33 mouse cellular contexts compared by ENCODE assay signal in the genomic region with DNA sequence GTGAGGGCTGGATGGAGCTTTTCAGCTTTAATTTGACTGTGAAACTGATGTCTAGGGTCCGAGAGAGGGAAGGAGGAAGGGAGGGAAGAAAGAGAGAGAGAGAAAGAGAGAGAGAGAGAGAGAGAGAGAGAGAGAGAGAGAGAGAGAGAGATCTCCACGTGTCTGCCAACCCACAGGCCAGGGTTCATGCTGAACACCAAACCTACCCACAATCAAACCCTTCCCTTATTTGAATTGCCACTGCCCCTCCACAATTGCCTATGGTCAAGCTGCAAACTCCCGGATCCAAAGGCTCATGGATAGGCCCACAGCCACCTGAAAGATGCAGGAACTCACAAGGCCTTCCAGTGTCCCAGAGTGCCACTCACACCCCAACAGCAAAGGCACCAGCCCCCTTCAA. TPM values are rescaled to one million over a fixed set of nuclear protein-coding genes. Genes with fewer than 3 reads are reported as not detected.
DNase-seq lines count a peak whose midpoint lies in the region; ATAC-seq and TF ChIP-seq lines count a peak whose summit lies in the region.
"Had no signal": no experiment of that assay in that cellular context is flagged by ENCODE, and none has a peak within 500 bp of the region (broad histone marks: within the 10 kb centered on the region; RNA-seq: fewer than 3 reads in every experiment).

No protein-coding gene starts in this region.

- peak overlapping the region; percentile 67 for H3K4me2 ChIP-seq in neural tube, embryonic 12.5 days (replicated peaks)
- peak overlapping the region; percentile 59 for H3K4me2 ChIP-seq in midbrain, embryonic 14.5 days (ENCODE audit: low read length)
- no peak overlapping the region for H3K4me2 ChIP-seq in forebrain, embryonic 13.5 days
- no peak overlapping the region for H3K4me2 ChIP-seq in lung, postnatal 0 days (replicated peaks; ENCODE audit: low read depth, low read length)
- H3K4me2 ChIP-seq: embryonic facial prominence, embryonic 15.5 days; forebrain, embryonic 12.5 days; heart, embryonic 12.5 days; intestine, embryonic 15.5 days; liver, embryonic 12.5 days had no signal

- H3K27me3 ChIP-seq in neural tube, embryonic 12.5 days (replicated peaks), result peaks cover 93% of the 10 kb centered on the region
- peaks cover 59% of the 10 kb centered on the region; the same call in 1 of the 2 replicates for H3K27me3 ChIP-seq in midbrain, embryonic 14.5 days (ENCODE audit: control insufficient read depth, insufficient read depth, low read length)
- peaks cover 100% of the 10 kb centered on the region for H3K27me3 ChIP-seq in forebrain, embryonic 13.5 days
- peaks cover 92% of the 10 kb centered on the region for H3K27me3 ChIP-seq in lung, postnatal 0 days (replicated peaks; ENCODE audit: insufficient read depth, low read length)

- no peaks in the 10 kb centered on the region for H3K9me3 ChIP-seq in neural tube, embryonic 12.5 days
- H3K9me3 ChIP-seq in midbrain, embryonic 14.5 days (ENCODE audit: control insufficient read depth, low read length), result no peaks in the 10 kb centered on the region
- H3K9me3 ChIP-seq in forebrain, embryonic 13.5 days (replicated peaks), result no peaks in the 10 kb centered on the region
- H3K9me3 ChIP-seq in lung, postnatal 0 days (ENCODE audit: low read length), result no peaks in the 10 kb centered on the region
- H3K9me3 ChIP-seq: embryonic facial prominence, embryonic 15.5 days; forebrain, embryonic 12.5 days; heart, embryonic 12.5 days; intestine, embryonic 15.5 days; liver, embryonic 12.5 days had no signal

- peak; percentile 30 for DNase-seq in embryo, embryonic 10.5 days (ENCODE audit: low spot score)
- DNase-seq in embryo, embryonic 11 days, result no peak
- no peak for DNase-seq in neural tube, embryonic 10.5 days (ENCODE audit: extremely low spot score, low spot score)
- no peak for DNase-seq in midbrain, embryonic 14.5 days
- DNase-seq in lung, postnatal 0 days (ENCODE audit: low spot score), result no peak
- no peak for DNase-seq in testis, postnatal 14 days (ENCODE audit: low spot score)
- DNase-seq: adrenal gland, adult 8-10 months; cerebellum, adult 8-10 months; cerebellum, postnatal 25 days; gastrocnemius, postnatal 36 days; heart, adult 2 months; heart, postnatal 4 days; kidney, adult 2 months; layer of hippocampus, postnatal 36 days; left cerebral cortex, postnatal 4 days; liver, postnatal 0 days; retina, postnatal 1 day; right cerebral cortex, postnatal 25 days; thymus, adult 18-20 months; thymus, postnatal 36 days had no signal

- no peak overlapping the region for H3K4me3 ChIP-seq in neural tube, embryonic 12.5 days
- H3K4me3 ChIP-seq in midbrain, embryonic 14.5 days (replicated peaks; ENCODE audit: low read depth, low read length), result 0 out of 2 replicates have a peak overlapping the region, but pooled peaks have one; percentile 26
- H3K4me3 ChIP-seq in forebrain, embryonic 13.5 days, result no peak overlapping the region
- H3K4me3 ChIP-seq in lung, postnatal 0 days (ENCODE audit: low read depth, low read length), result no peak overlapping the region
- H3K4me3 ChIP-seq: embryonic facial prominence, embryonic 15.5 days; forebrain, embryonic 12.5 days; heart, adult 2 months; heart, embryonic 12.5 days; intestine, embryonic 15.5 days; liver, embryonic 12.5 days had no signal

- 10% methylated on average over 3 of the region's 3 CpGs for WGBS in neural tube, embryonic 12.5 days
- WGBS in midbrain, embryonic 14.5 days, result 8% methylated on average over 3 of the region's 3 CpGs
- 3% methylated on average over 3 of the region's 3 CpGs for whole genome bisulfite sequencing in forebrain, embryonic 13.5 days
- WGBS in lung, postnatal 0 days, result 0% methylated on average over 3 of the region's 3 CpGs

- H3K4me1 ChIP-seq in neural tube, embryonic 12.5 days, result peaks cover 87% of the 10 kb centered on the region
- peaks cover 42% of the 10 kb centered on the region for H3K4me1 ChIP-seq in midbrain, embryonic 14.5 days (ENCODE audit: control insufficient read depth, insufficient read depth, low read length)
- H3K4me1 ChIP-seq in forebrain, embryonic 13.5 days, result peaks cover 54% of the 10 kb centered on the region
- 0 out of 2 replicates have a peak, but pooled peaks cover 3% of the 10 kb centered on the region for H3K4me1 ChIP-seq in lung, postnatal 0 days (ENCODE audit: insufficient read depth, low read depth, low read length)
- H3K4me1 ChIP-seq: liver, embryonic 12.5 days had no signal

- H3K27ac ChIP-seq in neural tube, embryonic 12.5 days, result no peak overlapping the region
- H3K27ac ChIP-seq in midbrain, embryonic 14.5 days (replicated peaks; ENCODE audit: low read depth, low read length), result peak overlapping the region; percentile 50
- no peak overlapping the region for H3K27ac ChIP-seq in forebrain, embryonic 13.5 days
- H3K27ac ChIP-seq in lung, postnatal 0 days (ENCODE audit: low read length), result no peak overlapping the region
- H3K27ac ChIP-seq: embryonic facial prominence, embryonic 15.5 days; forebrain, embryonic 12.5 days; heart, adult 2 months; intestine, embryonic 15.5 days; kidney, postnatal 0 days; liver, embryonic 12.5 days; macrophage had no signal

- no peaks in the 10 kb centered on the region; the same call in 1 of the 2 replicates for H3K36me3 ChIP-seq in neural tube, embryonic 12.5 days
- H3K36me3 ChIP-seq in midbrain, embryonic 14.5 days (ENCODE audit: control insufficient read depth, insufficient read depth, low read length), result no peaks in the 10 kb centered on the region
- H3K36me3 ChIP-seq in forebrain, embryonic 13.5 days (ENCODE audit: poor library complexity, severe bottlenecking), result no peaks in the 10 kb centered on the region
- no peaks in the 10 kb centered on the region for H3K36me3 ChIP-seq in lung, postnatal 0 days (ENCODE audit: insufficient read depth, low read length)
- H3K36me3 ChIP-seq: embryonic facial prominence, embryonic 15.5 days; forebrain, embryonic 12.5 days; G1E; heart, embryonic 12.5 days; intestine, embryonic 15.5 days; liver, embryonic 12.5 days had no signal

- TF ChIP-seq EP300 in lung, postnatal 0 days (IDR thresholded peaks at IDR 0.05), result no peak

- 0 out of 2 replicates have a peak overlapping the region, but pooled peaks have one; percentile 9 for H3K9ac ChIP-seq in neural tube, embryonic 12.5 days
- H3K9ac ChIP-seq in midbrain, embryonic 14.5 days (replicated peaks; ENCODE audit: low read length), result no peak overlapping the region
- H3K9ac ChIP-seq in forebrain, embryonic 13.5 days, result no peak overlapping the region
- H3K9ac ChIP-seq in lung, postnatal 0 days (replicated peaks; ENCODE audit: low read depth), result no peak overlapping the region
- H3K9ac ChIP-seq: embryonic facial prominence, embryonic 15.5 days; forebrain, embryonic 12.5 days; heart, embryonic 12.5 days; intestine, embryonic 15.5 days; liver, embryonic 12.5 days; liver, postnatal 0 days had no signal

- TF ChIP-seq CTCF in lung, postnatal 0 days (IDR thresholded peaks at IDR 0.05), result no peak

- ATAC-seq in neural tube, embryonic 12.5 days (ENCODE audit: low FRiP score, low read depth), result no peak
- ATAC-seq in midbrain, embryonic 14.5 days (ENCODE audit: low FRiP score, low TSS enrichment), result no peak
- no peak for ATAC-seq in forebrain, embryonic 13.5 days
- no peak for ATAC-seq in lung, postnatal 0 days
- ATAC-seq: hindbrain, embryonic 16.5 days; intestine, embryonic 15.5 days; liver, embryonic 12.5 days; liver, postnatal 0 days had no signal

RNA-seq across cellular contexts. Expression of gene Pax7, which starts 7.1 kb away (rescaled TPM):
- 2.3 and 2.7 TPM in 2 replicates for polyA plus RNA-seq in neural tube, embryonic 12.5 days (2016; fragmentation: Nextera tagmentation; extraction: Ambion mirVana)
- 9.1 and 9.2 TPM in 2 replicates for polyA plus RNA-seq in midbrain, embryonic 14.5 days (2014; fragmentation: Nextera tagmentation; extraction: Ambion mirVana)
- polyA plus RNA-seq in forebrain, embryonic 13.5 days (2015; fragmentation: Nextera tagmentation; extraction: Ambion mirVana), result 0.04 and 0.09 TPM in 2 replicates
- not detected in 2 replicates for polyA plus RNA-seq in lung, postnatal 0 days (2015; fragmentation: Nextera tagmentation; extraction: Ambion mirVana)
- polyA plus RNA-seq: G1E; heart, adult 2 months; heart, postnatal 0 days; intestine, embryonic 15.5 days; kidney, postnatal 0 days; large intestine, adult 2 months; liver, embryonic 12.5 days; liver, postnatal 0 days; macrophage had no signal

Comparison
In these comparisons a context has a peak if more than half of its experiments do, and no peak if none do; other contexts are left out.
1. H3K4me2 ChIP-seq: peak in neural tube, embryonic 12.5 days (single experiment) and midbrain, embryonic 14.5 days (single experiment); none in forebrain, embryonic 13.5 days (single experiment) and lung, postnatal 0 days (single experiment).